Mouse (Mus musculus) hindbrain, embryonic 16.5 days (tissue): ENCODE results near the gene Gas8. TPM values are rescaled to one million over a fixed set of nuclear protein-coding genes. Genes with fewer than 3 reads are reported as not detected.
"Not testable (repeated sequence)": the region's sequence is repeated elsewhere in the genome, so short reads cannot be mapped to it uniquely, and the experiment has no call there.

Experiments
- ATAC-seq: fragments of 200-750 bp; cut with Nextera tagmentation; 2 replicates; pipeline ENCODE4 v1.8.0; 2017; ENCODE audit warnings: moderate TSS enrichment, moderate library complexity
- H3K27ac ChIP-seq: fragments of 300-500 bp; sonication (generic); 2 replicates; pipeline ENCODE4 v1.5.1; 2014; ENCODE audit warnings: low read depth, mild to moderate bottlenecking, control low read depth, low read length, moderate library complexity
- H3K27me3 ChIP-seq: fragments of 300-500 bp; sonication (generic); replicated peaks from 2 replicates; pipeline ENCODE4 v1.6.1; 2014; ENCODE audit warnings: low read length; ENCODE audit not compliant: control insufficient read depth, insufficient read depth
- H3K36me3 ChIP-seq: fragments of 300-500 bp; sonication (generic); 2 replicates; pipeline ENCODE4 v1.6.1; 2014; ENCODE audit warnings: mild to moderate bottlenecking, low read length, moderate library complexity, mixed read lengths; ENCODE audit not compliant: control insufficient read depth, insufficient read depth
- H3K4me1 ChIP-seq: fragments of 300-500 bp; sonication (generic); 2 replicates; pipeline ENCODE4 v1.6.1; 2014; ENCODE audit warnings: low read depth, low read length; ENCODE audit not compliant: control insufficient read depth, insufficient read depth
- H3K4me2 ChIP-seq: fragments of 300-500 bp; sonication (generic); 2 replicates; pipeline ENCODE4 v1.6.1; 2014; ENCODE audit warnings: mild to moderate bottlenecking, low read length, control low read depth, moderate library complexity
- H3K4me3 ChIP-seq: fragments of 300-500 bp; sonication (generic); 2 replicates; pipeline ENCODE4 v1.5.1; 2014; ENCODE audit warnings: mild to moderate bottlenecking, low read length, control low read depth, moderate library complexity
- H3K9ac ChIP-seq: fragments of 300-500 bp; sonication (generic); 2 replicates; pipeline ENCODE4 v1.6.1; 2014; ENCODE audit warnings: low read depth, mild to moderate bottlenecking, control low read depth, low read length, moderate library complexity
- H3K9me3 ChIP-seq: fragments of 300-500 bp; sonication (generic); 2 replicates; pipeline ENCODE4 v1.6.1; 2014; ENCODE audit warnings: mild to moderate bottlenecking, low read length, moderate library complexity; ENCODE audit not compliant: control insufficient read depth
- WGBS: fragments of 180-500 bp; shearing (Covaris S2); extraction: QIAGEN DNeasy Blood & Tissue Kit; methylation state at CpG from one replicate; pipeline ENCODE4 v1.1.7; 2014; 5-methylcytosine and 5-hydroxymethylcytosine counted together
- polyA plus RNA-seq: library from polyadenylated mRNA; unstranded; fragments of >200 nt; fragmentation: Nextera tagmentation; extraction: Ambion mirVana; gene quantifications from 2 replicates; pipeline ENCODE4 v1.2.1, GENCODE M21; 2015

Gene Gas8
- polyA plus RNA-seq, 1 experiment from 2014 or later, result 40.9 TPM

- H3K9ac ChIP-seq, result no peak overlapping the region
- H3K4me3 ChIP-seq, result no peak overlapping the region
- ATAC-seq, result peak; percentile 24; the same call in 1 of the 2 replicates
- H3K36me3 ChIP-seq, result peaks cover 35% of the 10 kb centered on the region
- no peak overlapping the region for H3K4me2 ChIP-seq
- H3K4me1 ChIP-seq, result no peaks in the 10 kb centered on the region
- no peaks in the 10 kb centered on the region for H3K9me3 ChIP-seq
- H3K27ac ChIP-seq, result no peak overlapping the region
- H3K27me3 ChIP-seq, result peaks cover 2% of the 10 kb centered on the region; the same call in 1 of the 2 replicates
- 88% methylated on average over 9 of the region's 9 CpGs for WGBS
Observed at GRCm38 (mm10) chr8:123536242-123536989, 17.8 kb downstream of the Gas8 start.

GRCm38 (mm10) chr8:123536990-123537380 is 18.4 kb downstream of the Gas8 start:
- Histone ChIP-seq H3K4me2 (no peak overlapping the region), H3K9me3 (no peaks in the 10 kb centered on the region), H3K36me3 (peaks cover 33% of the 10 kb centered on the region), H3K4me1 (no peaks in the 10 kb centered on the region), H3K27ac (no peak overlapping the region), H3K27me3 (peaks cover 2% of the 10 kb centered on the region; the same call in 1 of the 2 replicates), H3K4me3 (no peak overlapping the region), H3K9ac (no peak overlapping the region)
- ATAC-seq, result peak; percentile 27; the same call in 1 of the 2 replicates
- 31% methylated on average over 10 of the region's 10 CpGs for WGBS

- H3K27me3 ChIP-seq, H3K9me3 ChIP-seq, H3K4me3 ChIP-seq, ATAC-seq, H3K4me2 ChIP-seq, H3K4me1 ChIP-seq, H3K27ac ChIP-seq, H3K9ac ChIP-seq: not testable (repeated sequence)
- peaks cover 28% of the 10 kb centered on the region for H3K36me3 ChIP-seq
- 90% methylated on average over 6 of the region's 14 CpGs for WGBS
Observed at GRCm38 (mm10) chr8:123537641-123538040, 19.0 kb downstream of the Gas8 start.

GRCm38 (mm10) chr8:123564221-123564620 is 45.6 kb downstream of the Gas8 start:
- not testable (repeated sequence) for H3K36me3 ChIP-seq, ATAC-seq, H3K27ac ChIP-seq, H3K4me3 ChIP-seq, H3K27me3 ChIP-seq, H3K4me1 ChIP-seq, H3K9me3 ChIP-seq, H3K4me2 ChIP-seq, H3K9ac ChIP-seq
- no CpG with 5 or more reads among the region's 45 CpGs for WGBS

- H3K27me3 ChIP-seq, H3K4me2 ChIP-seq, H3K9me3 ChIP-seq, H3K36me3 ChIP-seq, H3K4me1 ChIP-seq, H3K27ac ChIP-seq, ATAC-seq, H3K4me3 ChIP-seq, H3K9ac ChIP-seq: not testable (repeated sequence)
- 44% methylated on average over 1 of the region's 10 CpGs for WGBS
Observed at GRCm38 (mm10) chr8:123575386-123575785, 56.8 kb downstream of the Gas8 start.

Other genes with a start within 250 kb of the Gas8 start
- 5.7 and 7.8 TPM in 2 replicates for gene Fanca, start 200.3 kb upstream of the Gas8 start, polyA plus RNA-seq
- gene Spire2, start 186.1 kb upstream of the Gas8 start, polyA plus RNA-seq, result 27.3 and 38.5 TPM in 2 replicates
- 396 and 405 TPM in 2 replicates for gene Tcf25, start 145.1 kb upstream of the Gas8 start, polyA plus RNA-seq
- 0.05 and 0.10 TPM in 2 replicates for gene Mc1r, start 111.7 kb upstream of the Gas8 start, polyA plus RNA-seq
- gene Tubb3, start 107.4 kb upstream of the Gas8 start, polyA plus RNA-seq, result 1,869 and 1,947 TPM in 2 replicates
- gene Def8, start 95.3 kb upstream of the Gas8 start, polyA plus RNA-seq, result 50.5 and 53.5 TPM in 2 replicates
- 48.7 and 57.4 TPM in 2 replicates for gene Afg3l1, start 40.9 kb upstream of the Gas8 start, polyA plus RNA-seq
- gene Dbndd1, start 3.4 kb upstream of the Gas8 start, polyA plus RNA-seq, result 85.6 and 88.2 TPM in 2 replicates
- gene Rhou, start 135.1 kb downstream of the Gas8 start, polyA plus RNA-seq, result 11.6 and 12.3 TPM in 2 replicates